Mouse (Mus musculus) left cerebral cortex, postnatal 10 days (tissue): ENCODE data around the gene C3. TPM values are rescaled to one million over a fixed set of nuclear protein-coding genes. Genes with fewer than 3 reads are reported as not detected.

Experiments
- DNase-seq, 2 experiments: peaks; one replicate each; pipeline ENCODE4 v3.0.0; 2021 to 2022; ENCODE audit warnings: low spot score in 2 of 2, mixed read lengths in 1 of 2; ENCODE audit errors: extremely low spot score in 1 of 2
- intact Hi-C: fragments of 180-260 bp; cut with DNase I; formaldehyde crosslinking; loops from one replicate; pipeline ENCODE4 v1.15.1; 2025
- total RNA-seq, 2 experiments: library from RNA; stranded (reverse); gene quantifications; 2 replicates each; pipeline ENCODE4 v1.2.3; 2021

C3 gene
- under 1 TPM; 0.62 to 0.67 TPM for total RNA-seq

- DNase-seq: no peak
- intact Hi-C loops: no loop called here
Observed at GRCm38 (mm10) chr17:57228014-57228413, at the start of gene C3. Gene C3 (minus strand): TSS chr17:57228136.

- intact Hi-C loops: no loop called here
Observed at GRCm38 (mm10) chr17:57276634-57277121, 48.7 kb upstream of the C3 start.

DNA sequence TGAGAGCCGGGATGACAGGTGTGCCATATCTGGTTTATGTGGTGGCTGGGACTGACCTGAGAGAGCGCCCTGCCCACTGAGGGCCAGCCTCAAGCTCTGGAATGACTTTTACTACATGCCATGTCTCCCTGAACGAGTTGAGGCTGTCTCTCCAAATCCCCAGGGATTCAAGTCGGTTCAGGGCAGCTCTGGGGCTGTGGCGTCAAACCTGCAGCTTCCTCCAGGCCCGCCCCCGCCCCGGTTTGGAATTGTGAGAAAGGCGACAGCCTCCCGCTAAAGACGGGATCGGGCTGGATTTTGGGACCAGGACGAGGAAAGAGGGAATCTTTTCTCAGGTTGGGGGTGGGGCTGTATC, 48.0 kb upstream of the C3 start:
- no peak for DNase-seq
- intact Hi-C loops: no loop called here

More at GRCm38 (mm10) chr17:57276634-57277121, 48.7 kb upstream of the C3 start:
- DNase-seq: peak; percentile 64 to 71

DNA sequence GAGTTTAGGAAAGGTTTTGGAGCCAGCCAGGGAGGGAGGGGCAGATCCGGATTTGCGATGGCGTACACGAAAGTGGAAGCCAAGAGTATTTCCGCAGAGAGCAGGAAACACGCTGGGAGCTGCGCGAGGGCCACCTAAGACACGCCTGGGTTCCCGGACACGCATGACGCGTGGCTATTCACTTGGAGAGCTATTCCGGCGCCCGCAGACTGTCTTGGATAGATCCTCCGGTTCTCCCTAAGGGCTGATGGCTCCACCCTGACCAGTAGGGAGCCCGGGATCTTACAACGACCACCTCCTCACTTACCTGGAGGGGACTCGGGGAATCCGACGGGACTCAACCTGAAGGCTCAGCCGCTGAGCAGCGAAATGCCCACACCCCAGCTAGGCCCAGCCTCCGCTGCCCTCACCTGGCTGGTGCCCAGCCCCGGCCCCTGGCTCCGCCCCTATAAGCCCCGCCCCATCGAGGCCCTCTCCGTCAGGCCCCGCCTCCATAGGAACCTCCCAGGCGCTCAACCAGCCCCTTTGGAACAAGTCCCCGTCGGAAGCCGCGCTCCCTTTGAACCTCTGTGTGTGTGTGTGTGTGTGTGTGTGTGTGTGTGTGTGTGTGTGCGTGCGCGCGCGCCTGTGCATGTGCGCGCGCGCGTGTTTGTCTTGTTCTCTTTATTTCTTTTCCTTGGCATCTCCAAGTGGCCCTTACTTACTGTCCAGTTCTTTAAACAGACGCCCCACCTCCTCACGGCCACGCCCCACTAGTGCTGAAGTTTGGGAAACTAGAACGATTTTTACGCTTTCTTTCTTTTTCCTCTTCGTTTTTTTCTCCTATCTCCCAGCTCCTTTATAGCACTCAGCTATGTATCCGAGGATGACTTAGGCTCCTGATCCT, 47.4 kb upstream of the C3 start:
- intact Hi-C loops: no loop called here

GRCm38 (mm10) chr17:57274686-57275085, 46.8 kb upstream of the C3 start:
- no peak for DNase-seq
- intact Hi-C loops: no loop called here

More for the DNA sequence above, 47.4 kb upstream of the C3 start:
- DNase-seq: peak; percentile 21 to 89

GRCm38 (mm10) chr17:57273846-57274245, 45.9 kb upstream of the C3 start:
- intact Hi-C loops: no loop called here
- DNase-seq: no peak

- no peak for DNase-seq
- intact Hi-C loops: no loop called here
Observed at GRCm38 (mm10) chr17:57271301-57271700, 43.4 kb upstream of the C3 start.

DNA sequence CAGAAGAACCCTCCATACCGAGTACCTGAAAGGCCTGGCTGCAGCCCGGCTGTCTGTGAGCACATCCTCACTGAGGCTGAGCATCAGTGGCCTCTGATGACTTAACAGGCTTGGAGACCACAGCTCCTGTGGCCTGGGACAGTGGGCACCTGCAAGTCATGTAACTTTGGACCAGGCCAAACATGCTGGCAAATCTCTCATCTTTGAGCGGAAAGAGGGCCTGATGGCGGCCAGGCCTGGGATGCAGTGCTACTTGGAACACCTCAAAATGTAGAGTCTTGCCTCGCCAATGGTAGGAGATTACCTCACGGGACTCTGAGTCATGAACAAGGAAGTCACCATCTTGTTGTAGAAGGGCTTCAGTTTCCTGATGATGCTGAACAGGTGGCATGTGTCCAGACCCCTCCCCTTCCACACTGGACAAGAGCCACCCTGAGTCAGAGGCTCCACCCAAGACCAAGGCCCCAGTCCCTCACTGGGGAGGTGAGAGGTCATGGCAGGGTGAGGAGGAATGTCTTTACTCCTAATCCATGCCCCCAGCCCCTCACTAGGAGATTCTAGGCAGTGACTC, 39.7 kb upstream of the C3 start:
- intact Hi-C loops: no loop called here
- no peak for DNase-seq

- DNase-seq: peak in 1 of 2 experiments; percentile 82
- intact Hi-C loops: no loop called here
Observed at GRCm38 (mm10) chr17:57264972-57265945, 37.3 kb upstream of the C3 start.

DNA sequence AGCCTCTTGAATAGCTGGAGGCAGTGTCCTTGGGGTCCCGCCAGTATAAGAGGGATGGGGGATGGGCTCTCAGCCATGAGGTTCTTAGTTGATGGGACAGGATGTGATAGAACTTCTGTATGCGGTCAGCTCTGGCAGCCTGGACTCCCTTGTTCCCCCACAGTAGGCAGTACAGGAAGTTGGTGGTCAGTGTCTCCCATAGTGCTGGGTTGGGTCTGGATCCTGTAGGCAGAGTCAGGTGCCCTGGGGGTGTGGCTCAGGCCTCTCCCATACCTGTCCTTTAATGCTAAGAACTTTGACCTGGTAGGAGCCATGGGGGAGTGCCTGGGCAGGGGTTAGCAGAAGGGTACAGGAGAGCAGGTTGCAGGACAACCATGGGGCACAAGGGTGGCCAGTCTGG, 36.2 kb upstream of the C3 start:
- intact Hi-C loops: no loop called here
- DNase-seq: peak in 1 of 2 experiments; percentile 25

DNA sequence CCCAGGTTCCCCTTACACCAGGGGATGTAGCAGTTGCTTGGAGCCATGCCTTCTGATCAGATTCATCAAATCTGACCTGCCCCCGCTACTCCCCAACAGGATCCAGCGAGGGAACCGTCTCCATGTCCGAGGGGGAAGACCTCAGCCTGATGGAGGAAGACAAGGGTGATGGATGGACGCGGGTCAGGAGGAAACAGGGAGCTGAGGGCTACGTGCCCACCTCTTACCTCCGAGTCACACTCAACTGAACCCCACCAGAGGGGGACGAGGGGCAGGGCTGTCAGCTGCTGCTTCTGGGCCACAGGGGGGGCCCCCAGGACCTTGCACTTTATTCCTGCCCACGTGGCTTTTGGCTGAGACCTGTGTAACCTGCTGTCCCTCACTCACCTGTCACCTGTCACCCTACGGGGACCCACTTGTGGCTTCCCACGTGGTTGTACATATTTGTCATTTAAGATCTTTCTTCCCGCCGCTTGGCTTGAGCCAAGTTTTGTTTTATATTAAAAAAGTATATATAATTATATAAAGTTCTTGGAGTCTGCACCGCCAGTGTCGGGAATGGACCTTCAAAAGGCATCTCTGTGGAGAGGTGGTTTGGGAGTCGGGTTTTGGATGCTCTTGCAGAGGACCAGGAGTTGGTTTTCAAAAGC, 35.1 kb upstream of the C3 start:
- peak in 1 of 2 experiments; percentile 19 for DNase-seq
- intact Hi-C loops: no loop called here

- intact Hi-C loops: no loop called here
Observed at GRCm38 (mm10) chr17:57261796-57262195, 33.9 kb upstream of the C3 start.

GRCm38 (mm10) chr17:57261286-57261685, 33.4 kb upstream of the C3 start:
- peak in 1 of 2 experiments; percentile 7 for DNase-seq
- intact Hi-C loops: no loop called here

More at GRCm38 (mm10) chr17:57261796-57262195, 33.9 kb upstream of the C3 start:
- DNase-seq: peak in 1 of 2 experiments; percentile 13

DNA sequence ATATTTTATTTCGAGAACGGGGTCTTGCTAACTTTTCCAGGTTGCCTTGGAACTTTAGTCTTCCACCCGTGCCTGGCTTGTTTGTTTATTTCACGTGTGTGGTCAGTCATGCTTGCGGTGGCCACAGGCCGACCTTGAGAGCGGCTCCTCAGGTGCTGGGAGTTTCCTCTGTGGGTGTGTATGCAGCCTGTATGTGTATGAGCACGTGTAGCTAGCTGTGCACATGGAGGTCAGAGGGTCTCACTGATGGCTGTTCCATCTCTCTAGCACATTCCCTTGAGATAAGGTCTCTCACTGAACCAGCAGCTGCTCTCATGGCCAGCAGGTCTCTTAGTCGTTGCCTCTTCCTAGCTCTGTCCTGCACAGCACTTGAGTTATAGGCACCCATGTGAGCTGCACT, 32.4 kb upstream of the C3 start:
- peak in 1 of 2 experiments; percentile 7 for DNase-seq
- intact Hi-C loops: no loop called here

GRCm38 (mm10) chr17:57259742-57260141, 31.8 kb upstream of the C3 start:
- peak in 1 of 2 experiments; percentile 21 for DNase-seq
- intact Hi-C loops: no loop called here

DNA sequence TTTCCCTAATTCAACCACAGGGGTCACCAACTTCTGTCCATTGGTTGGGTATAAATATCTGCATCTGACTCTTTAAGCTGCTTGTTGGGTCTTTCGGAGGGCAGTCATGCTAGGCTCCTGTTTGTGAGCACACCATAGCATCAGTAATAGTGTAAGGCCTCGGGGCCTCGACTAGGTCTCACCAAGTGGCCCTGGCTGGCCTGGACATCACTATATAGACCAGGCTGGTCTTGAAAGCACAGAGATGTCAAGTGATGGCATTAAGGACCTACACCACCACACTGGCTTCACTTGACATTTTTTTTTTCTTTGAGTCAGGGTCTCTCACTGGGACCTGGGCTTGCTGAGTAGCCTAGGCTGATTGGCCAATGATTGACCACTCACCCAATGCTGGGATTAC, 30.3 kb upstream of the C3 start:
- DNase-seq: peak in 1 of 2 experiments; percentile 5

GRCm38 (mm10) chr17:57256921-57257485, 29.1 kb upstream of the C3 start:
- peak in 1 of 2 experiments; percentile 27 for DNase-seq
- intact Hi-C loops: no loop called here

More for the DNA sequence above, 30.3 kb upstream of the C3 start:
- intact Hi-C loops: no loop called here

DNA sequence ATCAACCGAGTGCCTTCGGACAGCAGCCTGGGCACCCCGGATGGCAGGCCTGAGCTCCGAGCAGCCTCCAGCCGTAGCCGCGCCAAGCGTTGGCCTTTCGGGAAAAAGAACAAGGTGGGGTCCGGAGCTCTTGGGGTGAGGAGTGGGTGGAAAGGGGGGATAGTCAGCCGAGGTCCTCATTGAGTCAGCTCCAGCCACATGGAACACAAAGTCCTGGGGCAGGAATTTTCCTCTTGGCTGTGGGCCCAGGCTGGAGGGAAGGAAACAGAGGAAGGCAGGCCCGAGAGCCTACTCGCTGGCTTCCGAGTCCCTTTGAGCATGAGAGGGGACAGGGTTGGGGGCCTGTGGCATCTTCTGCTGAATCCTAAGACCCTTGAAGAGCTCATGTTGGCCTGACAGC, 27.4 kb upstream of the C3 start:
- DNase-seq: peak in 1 of 2 experiments; percentile 34
- intact Hi-C loops: no loop called here
